Mouse (Mus musculus): Measurements from ENCODE around the gene Tcl1b1.
"Not testable (repeated sequence)": the region's sequence is repeated elsewhere in the genome, so short reads cannot be mapped to it uniquely, and the experiment has no call there.

Tcl1b1 gene

GRCm38 (mm10) chr12:105159390-105159789 is at the start of gene Tcl1b1:
Tcl1b1 (plus strand) TSS chr12:105159690.
- no peak for DNase-seq (ENCODE audit: low spot score)

GRCm38 (mm10) chr12:105109812-105110211 is 49.7 kb upstream of the Tcl1b1 start:
- no peak for DNase-seq (ENCODE audit: low spot score)

GRCm38 (mm10) chr12:105112321-105112988 is 47.0 kb upstream of the Tcl1b1 start:
- no peak for DNase-seq (ENCODE audit: low spot score)

- DNase-seq (ENCODE audit: low spot score), result no peak
Observed at GRCm38 (mm10) chr12:105116648-105117047, 42.8 kb upstream of the Tcl1b1 start.

- no peak for DNase-seq (ENCODE audit: low spot score)
Observed at GRCm38 (mm10) chr12:105125362-105125761, 34.1 kb upstream of the Tcl1b1 start.

GRCm38 (mm10) chr12:105126516-105126915 is 33.0 kb upstream of the Tcl1b1 start:
- no peak for DNase-seq (ENCODE audit: low spot score)

GRCm38 (mm10) chr12:105127607-105128006 is 31.9 kb upstream of the Tcl1b1 start:
- DNase-seq (ENCODE audit: low spot score), result no peak

- not testable (repeated sequence) for DNase-seq (ENCODE audit: low spot score)
Observed at GRCm38 (mm10) chr12:105129494-105130205, 29.8 kb upstream of the Tcl1b1 start.

GRCm38 (mm10) chr12:105134167-105134566 is 25.3 kb upstream of the Tcl1b1 start:
- DNase-seq (ENCODE audit: low spot score), result not testable (repeated sequence)

GRCm38 (mm10) chr12:105134826-105135225 is 24.7 kb upstream of the Tcl1b1 start:
- not testable (repeated sequence) for DNase-seq (ENCODE audit: low spot score)

- DNase-seq (ENCODE audit: low spot score), result not testable (repeated sequence)
Observed at GRCm38 (mm10) chr12:105137729-105138128, 21.8 kb upstream of the Tcl1b1 start.

- DNase-seq (ENCODE audit: low spot score), result no peak
Observed at GRCm38 (mm10) chr12:105143096-105143495, 16.4 kb upstream of the Tcl1b1 start.

GRCm38 (mm10) chr12:105144928-105145327 is 14.6 kb upstream of the Tcl1b1 start:
- DNase-seq (ENCODE audit: low spot score), result not testable (repeated sequence)

- DNase-seq (ENCODE audit: low spot score), result no peak
Observed at GRCm38 (mm10) chr12:105145714-105146113, 13.8 kb upstream of the Tcl1b1 start, which contains the start of gene Tcl1b2. Tcl1b2 (plus strand) TSS chr12:105146014.

- DNase-seq (ENCODE audit: low spot score), result not testable (repeated sequence)
Observed at GRCm38 (mm10) chr12:105155286-105155685, 4.2 kb upstream of the Tcl1b1 start.

GRCm38 (mm10) chr12:105158842-105159241 is 648 bp upstream of the Tcl1b1 start:
- DNase-seq (ENCODE audit: low spot score), result no peak

- no peak for DNase-seq (ENCODE audit: low spot score)
Observed at GRCm38 (mm10) chr12:105166734-105167133, 7.2 kb downstream of the Tcl1b1 start.

GRCm38 (mm10) chr12:105173366-105173765 is 13.9 kb downstream of the Tcl1b1 start:
- DNase-seq (ENCODE audit: low spot score), result no peak

- DNase-seq (ENCODE audit: low spot score), result peak; percentile 10
Observed at GRCm38 (mm10) chr12:105174318-105174717, 14.8 kb downstream of the Tcl1b1 start.

- not testable (repeated sequence) for DNase-seq (ENCODE audit: low spot score)
Observed at GRCm38 (mm10) chr12:105176044-105176443, 16.6 kb downstream of the Tcl1b1 start, which contains the start of gene Tcl1b5. Tcl1b5 (plus strand) TSS chr12:105176344.

GRCm38 (mm10) chr12:105181040-105181644 is 21.7 kb downstream of the Tcl1b1 start:
- DNase-seq (ENCODE audit: low spot score), result not testable (repeated sequence)

GRCm38 (mm10) chr12:105188980-105189379 is 29.5 kb downstream of the Tcl1b1 start:
- DNase-seq (ENCODE audit: low spot score), result not testable (repeated sequence)

- DNase-seq (ENCODE audit: low spot score), result not testable (repeated sequence)
Observed at GRCm38 (mm10) chr12:105190743-105191142, 31.3 kb downstream of the Tcl1b1 start, which contains the start of gene Tcl1b3. Tcl1b3 (plus strand) TSS chr12:105191043.
